Comparison of ENCODE assay signal across 18 mouse cellular contexts in the genomic region with DNA sequence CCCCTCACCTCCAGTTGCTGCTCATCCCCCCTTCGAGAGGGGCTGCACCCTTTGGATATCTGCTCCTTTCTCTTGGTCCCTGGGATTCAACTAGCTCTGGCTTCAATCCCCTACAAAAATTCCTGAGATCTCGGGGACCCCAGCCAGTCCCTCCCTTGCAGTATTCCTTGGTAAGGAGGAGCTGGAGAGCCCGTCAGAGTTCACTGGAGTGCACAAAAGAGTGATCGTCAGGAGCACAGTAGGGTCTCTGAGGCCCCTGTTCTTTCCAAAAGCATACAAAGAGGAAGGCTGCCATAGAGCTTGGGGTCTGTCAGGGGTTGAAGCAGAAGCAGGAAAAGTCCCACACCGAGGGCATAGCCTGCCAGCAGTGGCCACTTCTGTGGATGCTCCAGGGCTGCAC.
"Had no signal": no experiment of that assay in that cellular context is flagged by ENCODE, and none has a peak within 500 bp of the region (broad histone marks: within the 10 kb centered on the region; RNA-seq: fewer than 3 reads in every experiment).

No protein-coding gene starts in this region.

- DNase-seq: liver, postnatal 0 days; lung, adult 2 months; lung, postnatal 14 days; lung, postnatal 36 days; right cerebral cortex, postnatal 14 days; thymus, adult 2 months; thymus, postnatal 25 days; thymus, postnatal 4 days had no signal

- ATAC-seq: liver, postnatal 0 days; lung, postnatal 0 days; midbrain, embryonic 13.5 days; midbrain, embryonic 15.5 days had no signal

- H3K27me3 ChIP-seq: lung, embryonic 15.5 days; midbrain, embryonic 13.5 days; midbrain, embryonic 15.5 days; neural tube, embryonic 12.5 days; stomach, embryonic 15.5 days had no signal

- H3K9me3 ChIP-seq: lung, embryonic 15.5 days; megakaryocyte, embryonic 14.5 days; midbrain, embryonic 13.5 days; midbrain, embryonic 15.5 days; neural tube, embryonic 12.5 days; stomach, embryonic 15.5 days had no signal

- H3K4me3 ChIP-seq: lung, embryonic 15.5 days; megakaryocyte, embryonic 14.5 days; midbrain, embryonic 13.5 days; midbrain, embryonic 15.5 days; neural tube, embryonic 12.5 days; stomach, embryonic 15.5 days had no signal

- H3K27ac ChIP-seq: lung, embryonic 15.5 days; macrophage; midbrain, embryonic 13.5 days; midbrain, embryonic 15.5 days; neural tube, embryonic 12.5 days; stomach, embryonic 15.5 days; stomach, postnatal 0 days had no signal

- H3K4me2 ChIP-seq: lung, embryonic 15.5 days; midbrain, embryonic 11.5 days; midbrain, embryonic 13.5 days; midbrain, embryonic 15.5 days; neural tube, embryonic 12.5 days; stomach, embryonic 15.5 days had no signal

- H3K9ac ChIP-seq: liver, postnatal 0 days; lung, embryonic 15.5 days; midbrain, embryonic 13.5 days; midbrain, embryonic 15.5 days; neural tube, embryonic 12.5 days; stomach, embryonic 15.5 days had no signal
